Mouse (Mus musculus) frontal cortex, adult (tissue): ENCODE measurements around the gene BC147527.
"Not testable (repeated sequence)": the region's sequence is repeated elsewhere in the genome, so short reads cannot be mapped to it uniquely, and the experiment has no call there.

Experiments used
- ATAC-seq: cut with Nextera tagmentation; 2 replicates; pipeline ENCODE4 v1.9.2; 2017; ENCODE audit warnings: mild to moderate bottlenecking, moderate library complexity, mixed read lengths; ENCODE audit not compliant: low TSS enrichment

BC147527 gene

DNA sequence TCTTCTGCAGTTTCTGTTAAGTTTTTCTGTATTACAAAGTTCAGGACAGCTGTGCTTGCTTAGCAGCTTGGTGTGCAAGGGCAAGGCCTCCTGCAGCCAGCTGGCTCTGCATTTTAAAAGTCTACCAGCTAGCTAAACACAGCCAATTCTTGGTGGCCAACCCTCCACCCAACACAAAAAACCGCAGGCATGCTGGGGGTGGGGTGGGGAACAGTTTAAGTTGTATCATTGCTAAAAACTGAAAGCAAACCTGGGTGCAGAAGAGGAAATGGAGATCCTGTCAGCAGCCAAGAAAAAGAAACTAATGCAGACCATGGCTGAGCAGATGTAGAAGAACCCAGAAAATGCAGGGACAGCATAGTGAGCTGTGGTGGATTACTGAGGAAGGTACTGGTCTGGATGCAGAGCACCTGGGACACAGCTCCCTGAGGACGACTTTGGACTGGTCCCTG is at the start of gene BC147527:
Gene BC147527, plus strand, starts transcription at position 402 of the 452 bp plus-strand sequence.
- ATAC-seq, result no peak

DNA sequence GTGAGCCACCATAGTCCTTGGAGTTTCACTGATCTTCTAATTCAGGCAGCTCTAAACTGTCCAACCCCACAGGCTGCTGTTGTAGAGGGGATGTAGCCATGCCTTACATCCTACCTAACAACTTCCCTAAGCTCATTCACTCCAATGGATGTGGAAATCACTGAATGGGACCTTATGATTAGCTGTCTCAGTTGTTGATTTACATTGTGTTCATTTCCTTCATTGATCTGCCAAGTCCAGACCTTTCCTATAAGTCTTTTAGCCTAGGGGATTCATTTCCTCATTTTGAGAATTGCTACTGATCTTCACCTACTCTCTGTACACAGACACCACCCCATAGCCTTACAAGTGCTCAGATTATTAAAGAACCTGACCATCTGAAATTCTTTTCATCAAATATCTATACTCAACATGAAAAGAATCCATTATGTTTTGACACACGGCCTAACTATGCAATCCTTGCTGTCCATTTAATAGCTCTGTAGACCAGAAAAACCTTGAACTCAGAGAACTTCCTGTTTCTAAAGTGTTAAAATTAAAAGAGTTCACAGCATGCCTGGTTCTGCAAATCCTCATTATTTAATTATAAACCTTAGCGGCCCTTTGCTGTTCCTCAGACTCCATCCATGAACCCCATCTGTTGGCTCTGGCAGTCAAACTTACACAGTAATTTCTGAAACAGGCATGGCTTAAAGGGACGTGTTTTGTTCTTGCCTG is 48.8 kb upstream of the BC147527 start:
- not testable (repeated sequence) for ATAC-seq

GRCm38 (mm10) chr13:120258817-120259658 is 41.2 kb upstream of the BC147527 start:
- not testable (repeated sequence) for ATAC-seq

- ATAC-seq, result not testable (repeated sequence)
These were observed 40.5 kb upstream of the BC147527 start for GRCm38 (mm10) chr13:120259718-120260117.

- ATAC-seq, result not testable (repeated sequence)
These were observed 37.3 kb upstream of the BC147527 start, which contains the start of gene AF067061 for GRCm38 (mm10) chr13:120262870-120263269. Gene AF067061 (plus strand): TSS chr13:120263114.

DNA sequence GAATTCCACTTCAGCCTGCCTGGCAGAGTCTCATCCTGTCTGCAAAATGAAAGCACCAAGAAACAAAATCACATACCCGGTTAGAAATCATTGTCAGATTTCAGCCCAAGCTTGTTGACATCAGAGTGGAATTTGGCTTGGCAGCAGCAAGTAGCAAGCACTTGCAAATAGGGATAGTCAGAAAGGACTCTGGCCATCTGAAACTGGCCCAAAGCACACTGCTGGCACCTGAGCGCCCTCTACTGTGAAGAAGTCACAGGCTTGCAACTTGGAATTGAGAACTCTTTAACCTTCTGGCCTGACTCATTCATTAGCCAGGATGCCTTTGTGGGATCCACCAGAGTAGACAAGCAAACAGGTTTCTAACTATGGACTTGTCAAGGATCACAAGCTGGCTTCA is 22.4 kb upstream of the BC147527 start:
- not testable (repeated sequence) for ATAC-seq

GRCm38 (mm10) chr13:120278784-120279183 is 21.4 kb upstream of the BC147527 start:
- ATAC-seq, result no peak

- ATAC-seq, result no peak
These were observed 783 bp upstream of the BC147527 start for GRCm38 (mm10) chr13:120299324-120299894.

DNA sequence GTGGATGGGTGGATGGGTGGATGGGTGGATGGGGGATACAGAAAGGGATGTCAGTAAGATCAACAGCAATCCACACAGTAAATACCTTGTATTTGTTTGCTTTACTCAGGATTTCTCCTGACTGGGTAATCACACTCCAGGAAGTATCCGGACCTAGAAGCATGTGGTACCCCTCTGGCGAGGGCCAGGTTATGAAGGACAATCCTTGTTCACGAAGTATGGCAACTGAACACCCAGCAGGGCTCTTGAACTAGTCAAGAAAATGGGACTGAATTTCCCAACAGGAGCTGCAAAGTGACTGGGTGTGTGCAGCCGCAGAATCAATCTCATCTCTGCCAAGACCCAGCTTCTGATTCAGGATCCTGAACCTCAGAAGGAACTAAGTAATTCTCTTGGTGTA is 661 bp downstream of the BC147527 start:
- no peak for ATAC-seq

- no peak for ATAC-seq
These were observed 10.6 kb downstream of the BC147527 start for GRCm38 (mm10) chr13:120310749-120311148.

GRCm38 (mm10) chr13:120313584-120313983 is 13.4 kb downstream of the BC147527 start:
- no peak for ATAC-seq

GRCm38 (mm10) chr13:120316578-120316977 is 16.4 kb downstream of the BC147527 start, which contains the start of gene Tcstv3:
Gene Tcstv3 (plus strand): TSS chr13:120316878.
- ATAC-seq, result not testable (repeated sequence)

DNA sequence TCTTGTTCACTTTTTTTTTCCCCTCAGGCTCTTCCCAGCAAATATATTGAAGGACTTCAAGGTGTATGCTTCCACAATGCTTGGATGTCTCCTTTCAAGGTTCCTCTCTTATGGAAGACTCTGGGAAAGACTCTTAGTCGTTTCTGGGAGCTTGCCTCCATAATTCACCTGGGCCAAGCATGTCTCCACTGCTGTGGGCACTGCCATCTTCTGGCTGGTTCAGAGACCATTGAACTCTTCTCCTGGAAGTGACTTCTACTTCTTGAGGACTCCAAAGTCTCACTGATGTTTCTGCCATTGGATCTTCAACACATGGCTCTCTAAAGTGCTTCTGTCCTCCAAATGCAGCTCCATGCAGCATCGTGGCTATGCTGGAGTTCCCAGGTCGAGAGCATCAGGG is 20.0 kb downstream of the BC147527 start:
- no peak for ATAC-seq

DNA sequence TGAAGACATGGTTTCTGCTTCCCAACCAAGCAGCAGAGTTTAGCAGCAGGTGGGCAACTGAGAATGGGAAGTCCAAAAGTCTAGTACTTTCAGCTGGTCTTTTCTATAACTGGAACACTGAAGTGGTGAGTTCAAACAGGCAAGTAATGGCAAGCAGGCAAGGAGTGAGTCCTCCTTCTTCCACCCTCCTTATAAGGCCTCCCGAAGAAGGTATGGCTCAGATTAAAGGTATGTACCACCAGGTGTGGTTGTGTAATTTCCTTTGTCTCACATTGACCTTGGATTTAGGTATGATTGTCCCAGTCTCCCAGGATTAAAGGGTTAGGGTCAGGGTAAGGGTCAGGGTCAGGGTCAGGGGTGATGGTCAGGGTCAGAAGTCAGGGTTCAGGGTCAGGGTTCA is 20.5 kb downstream of the BC147527 start:
- no peak for ATAC-seq
